Comparison of ENCODE assay signal across 21 mouse cellular contexts in genomic region chr12:50122971-50123370, GRCm38 (mm10).
"Had no signal": no experiment of that assay in that cellular context is flagged by ENCODE, and none has a peak within 500 bp of the region (broad histone marks: within the 10 kb centered on the region; RNA-seq: fewer than 3 reads in every experiment).

No protein-coding gene starts in this region.

- H3K4me3 ChIP-seq: lung, embryonic 15.5 days; midbrain, embryonic 10.5 days; midbrain, embryonic 12.5 days; myocyte; neural tube, embryonic 13.5 days; neural tube, embryonic 15.5 days had no signal

- ATAC-seq: lung, postnatal 0 days; midbrain, embryonic 16.5 days had no signal

- DNase-seq: lung, adult 2 months; lung, postnatal 14 days; lung, postnatal 36 days; midbrain, embryonic 14.5 days; retina, postnatal 1 day; right cerebral cortex, adult 18-20 months; right cerebral cortex, postnatal 25 days; right cerebral cortex, postnatal 4 days; spleen, adult 18-20 months; thymus, adult 18-20 months; thymus, postnatal 14 days; thymus, postnatal 36 days had no signal

- H3K4me1 ChIP-seq: lung, embryonic 15.5 days had no signal

- H3K27ac ChIP-seq: lung, embryonic 15.5 days; macrophage; midbrain, embryonic 10.5 days; midbrain, embryonic 12.5 days; neural tube, embryonic 13.5 days; neural tube, embryonic 15.5 days had no signal

- H3K9ac ChIP-seq: lung, embryonic 15.5 days; midbrain, embryonic 12.5 days; neural tube, embryonic 13.5 days; neural tube, embryonic 15.5 days had no signal

- H3K9me3 ChIP-seq: lung, embryonic 15.5 days; midbrain, embryonic 10.5 days; midbrain, embryonic 12.5 days; neural tube, embryonic 13.5 days; neural tube, embryonic 15.5 days had no signal

- H3K36me3 ChIP-seq: lung, embryonic 15.5 days; midbrain, embryonic 10.5 days; midbrain, embryonic 12.5 days; neural tube, embryonic 13.5 days; neural tube, embryonic 15.5 days had no signal

- H3K4me2 ChIP-seq: lung, embryonic 15.5 days; midbrain, embryonic 12.5 days; neural tube, embryonic 13.5 days; neural tube, embryonic 15.5 days had no signal
